Mouse (Mus musculus): Measurements from ENCODE around the gene Myo19. TPM values are rescaled to one million over a fixed set of nuclear protein-coding genes. Genes with fewer than 3 reads are reported as not detected.

Gene Myo19
- polyA plus RNA-seq, 1 experiment from 2014 or later = 27.3 TPM

- peaks cover 48% of the 10 kb centered on the region for H3K27me3 ChIP-seq
- DNase-seq (ENCODE audit: low read depth, low spot score) (no peak), ATAC-seq (peak; percentile 57)
- TF ChIP-seq CTCF (IDR thresholded peaks at IDR 0.05) = no peak
- in situ Hi-C loops (cut with MboI; ENCODE audit: low pct_unique_long_range_greater_than_20kb) = no loop called here
- ChIA-PET POLR2A (no interaction called here), CTCF (interaction anchor here (1.0 kb wide), 1 partner anchor 25 kb away, joined by 3 read pairs; no protein-coding TSS in a partner anchor)
These were observed 64.0 kb downstream of the Myo19 start for GRCm38 (mm10) chr11:84943948-84944347.

- TF ChIP-seq CTCF (IDR thresholded peaks at IDR 0.05) = no peak
- POLR2A ChIA-PET = no interaction called here
- CTCF ChIA-PET = no interaction called here
- ATAC-seq (no peak), DNase-seq (ENCODE audit: low read depth, low spot score) (no peak)
- peaks cover 46% of the 10 kb centered on the region for H3K27me3 ChIP-seq
- in situ Hi-C loops (cut with MboI; ENCODE audit: low pct_unique_long_range_greater_than_20kb) = no loop called here
These were observed 64.9 kb downstream of the Myo19 start for GRCm38 (mm10) chr11:84944639-84945435.

GRCm38 (mm10) chr11:84945841-84946240 is 65.9 kb downstream of the Myo19 start:
- CTCF ChIA-PET = no interaction called here
- DNase-seq (ENCODE audit: low read depth, low spot score) (no peak), ATAC-seq (no peak)
- in situ Hi-C loops (cut with MboI; ENCODE audit: low pct_unique_long_range_greater_than_20kb) = no loop called here
- POLR2A ChIA-PET = no interaction called here
- peaks cover 50% of the 10 kb centered on the region for H3K27me3 ChIP-seq
- TF ChIP-seq CTCF (IDR thresholded peaks at IDR 0.05) = no peak

- peaks cover 64% of the 10 kb centered on the region for H3K27me3 ChIP-seq
- DNase-seq (ENCODE audit: low read depth, low spot score) (no peak), ATAC-seq (no peak)
- ChIA-PET POLR2A (no interaction called here), CTCF (no interaction called here)
- TF ChIP-seq CTCF (IDR thresholded peaks at IDR 0.05) = no peak
- in situ Hi-C loops (cut with MboI; ENCODE audit: low pct_unique_long_range_greater_than_20kb) = no loop called here
These were observed 67.3 kb downstream of the Myo19 start for GRCm38 (mm10) chr11:84947206-84947605.

GRCm38 (mm10) chr11:84948114-84948513 is 68.2 kb downstream of the Myo19 start:
- no peak for DNase-seq (ENCODE audit: low read depth, low spot score)
- no peak for ATAC-seq
- ChIA-PET POLR2A (no interaction called here), CTCF (no interaction called here)
- no peak for TF ChIP-seq CTCF (IDR thresholded peaks at IDR 0.05)
- H3K27me3 ChIP-seq = peaks cover 62% of the 10 kb centered on the region
- in situ Hi-C loops (cut with MboI; ENCODE audit: low pct_unique_long_range_greater_than_20kb) = no loop called here

- no peak for ATAC-seq
- ChIA-PET CTCF (no interaction called here), POLR2A (no interaction called here)
- DNase-seq (ENCODE audit: low read depth, low spot score) = no peak
- H3K27me3 ChIP-seq = peaks cover 61% of the 10 kb centered on the region
- no peak for TF ChIP-seq CTCF (IDR thresholded peaks at IDR 0.05)
- in situ Hi-C loops (cut with MboI; ENCODE audit: low pct_unique_long_range_greater_than_20kb) = no loop called here
These were observed 68.6 kb downstream of the Myo19 start for GRCm38 (mm10) chr11:84948526-84948925.

- CTCF ChIA-PET = interaction anchor here (2.0 kb wide), 1 partner anchor 12 kb away, joined by 5 read pairs; no protein-coding TSS in a partner anchor
- ATAC-seq (no peak), DNase-seq (ENCODE audit: low read depth, low spot score) (no peak)
- POLR2A ChIA-PET = no interaction called here
- H3K27me3 ChIP-seq = peaks cover 58% of the 10 kb centered on the region
- in situ Hi-C loops (cut with MboI; ENCODE audit: low pct_unique_long_range_greater_than_20kb) = no loop called here
- no peak for TF ChIP-seq CTCF (IDR thresholded peaks at IDR 0.05)
These were observed 72.7 kb downstream of the Myo19 start for GRCm38 (mm10) chr11:84952611-84953010.

- DNase-seq (ENCODE audit: low read depth, low spot score) (no peak), ATAC-seq (no peak)
- ChIA-PET CTCF (no interaction called here), POLR2A (no interaction called here)
- TF ChIP-seq CTCF (IDR thresholded peaks at IDR 0.05) = no peak
- in situ Hi-C loops (cut with MboI; ENCODE audit: low pct_unique_long_range_greater_than_20kb) = no loop called here
- peaks cover 70% of the 10 kb centered on the region for H3K27me3 ChIP-seq
These were observed 76.5 kb downstream of the Myo19 start for GRCm38 (mm10) chr11:84956400-84956799.

GRCm38 (mm10) chr11:84957171-84957570 is 77.2 kb downstream of the Myo19 start:
- ChIA-PET CTCF (interaction anchor here (1.0 kb wide), 1 partner anchor 12 kb away, joined by 3 read pairs; no protein-coding TSS in a partner anchor), POLR2A (no interaction called here)
- TF ChIP-seq CTCF (IDR thresholded peaks at IDR 0.05) = no peak
- H3K27me3 ChIP-seq = peaks cover 64% of the 10 kb centered on the region
- DNase-seq (ENCODE audit: low read depth, low spot score) (no peak), ATAC-seq (no peak)
- in situ Hi-C loops (cut with MboI; ENCODE audit: low pct_unique_long_range_greater_than_20kb) = no loop called here

GRCm38 (mm10) chr11:84957591-84958270 is 77.8 kb downstream of the Myo19 start, which contains the start of gene Car4:
TSS of gene Car4 (plus strand) at chr11:84957786.
- CTCF ChIA-PET = interaction anchor here (1.0 kb wide), 1 partner anchor 12 kb away, joined by 3 read pairs; no protein-coding TSS in a partner anchor
- in situ Hi-C loops (cut with MboI; ENCODE audit: low pct_unique_long_range_greater_than_20kb) = no loop called here
- no peak for TF ChIP-seq CTCF (IDR thresholded peaks at IDR 0.05)
- no peak for ATAC-seq
- DNase-seq (ENCODE audit: low read depth, low spot score) = no peak
- peaks cover 61% of the 10 kb centered on the region for H3K27me3 ChIP-seq
- POLR2A ChIA-PET = no interaction called here

GRCm38 (mm10) chr11:84958271-84958630 is 78.3 kb downstream of the Myo19 start:
- in situ Hi-C loops (cut with MboI; ENCODE audit: low pct_unique_long_range_greater_than_20kb) = no loop called here
- peaks cover 60% of the 10 kb centered on the region for H3K27me3 ChIP-seq
- POLR2A ChIA-PET = no interaction called here
- ATAC-seq (no peak), DNase-seq (ENCODE audit: low read depth, low spot score) (no peak)
- no peak for TF ChIP-seq CTCF (IDR thresholded peaks at IDR 0.05)
- CTCF ChIA-PET = no interaction called here

All from Patski (cell line).